Mouse (Mus musculus): Measurements from ENCODE around the gene Hira. TPM values are rescaled to one million over a fixed set of nuclear protein-coding genes. Genes with fewer than 3 reads are reported as not detected.

Gene Hira
- 65.0 and 73.1 TPM in 2 replicates for total RNA-seq (2014; rRNA removed)
- polyA plus RNA-seq (2015; fragmentation: Nextera tagmentation; extraction: Ambion mirVana) = 15.0 and 19.2 TPM in 2 replicates

- DNase-seq (ENCODE audit: low spot score) = peak; percentile 90
- H3K4me1 ChIP-seq (ENCODE audit: insufficient read depth, low read length) = peaks cover 4% of the 10 kb centered on the region; the same call in 1 of the 2 replicates
- H3K9me3 ChIP-seq (ENCODE audit: low read length) = no peaks in the 10 kb centered on the region
- H3K9ac ChIP-seq (replicated peaks; ENCODE audit: low read length, poor library complexity, severe bottlenecking) = peak within 1 kb of the TSS; percentile 81
- peak; percentile 90 for ATAC-seq (ENCODE audit: low FRiP score)
- peak within 1 kb of the TSS; percentile 88 for H3K27ac ChIP-seq (ENCODE audit: low read depth, low read length)
- no peak for TF ChIP-seq CTCF (IDR thresholded peaks at IDR 0.05)
- H3K4me3 ChIP-seq (ENCODE audit: low read depth, low read length) = peak within 1 kb of the TSS; percentile 89
- 1% methylated on average over 83 of the region's 93 CpGs for WGBS
- peak within 1 kb of the TSS; percentile 75 for H3K4me2 ChIP-seq (ENCODE audit: low read depth, low read length, poor library complexity, severe bottlenecking)
- no peaks in the 10 kb centered on the region for H3K27me3 ChIP-seq (ENCODE audit: insufficient read depth, low read length)
- H3K36me3 ChIP-seq (ENCODE audit: insufficient read depth, low read length) = peaks cover 21% of the 10 kb centered on the region
Measured at GRCm38 (mm10) chr16:18876442-18877308, at the start of gene Hira, which contains the start of gene Mrpl40. Hira (plus strand) TSS chr16:18877037. Mrpl40 (minus strand) TSS chr16:18876862.

- H3K4me3 ChIP-seq (ENCODE audit: low read depth, low read length) = no peak overlapping the region
- WGBS = 93% methylated on average over 3 of the region's 3 CpGs
- no peak for DNase-seq (ENCODE audit: low spot score)
- no peak for TF ChIP-seq CTCF (IDR thresholded peaks at IDR 0.05)
- no peak for ATAC-seq (ENCODE audit: low FRiP score)
- H3K36me3 ChIP-seq (ENCODE audit: insufficient read depth, low read length) = peaks cover 59% of the 10 kb centered on the region
- H3K4me2 ChIP-seq (ENCODE audit: low read depth, low read length, poor library complexity, severe bottlenecking) = no peak overlapping the region
- no peaks in the 10 kb centered on the region for H3K9me3 ChIP-seq (ENCODE audit: low read length)
- no peak overlapping the region for H3K27ac ChIP-seq (ENCODE audit: low read depth, low read length)
- no peaks in the 10 kb centered on the region for H3K4me1 ChIP-seq (ENCODE audit: insufficient read depth, low read length)
- no peak overlapping the region for H3K9ac ChIP-seq (replicated peaks; ENCODE audit: low read length, poor library complexity, severe bottlenecking)
- no peaks in the 10 kb centered on the region for H3K27me3 ChIP-seq (ENCODE audit: insufficient read depth, low read length)
Measured at GRCm38 (mm10) chr16:18828630-18829029, 48.2 kb upstream of the Hira start.

GRCm38 (mm10) chr16:18829102-18829501 lies 47.7 kb upstream of the Hira start:
- H3K27me3 ChIP-seq (ENCODE audit: insufficient read depth, low read length) = no peaks in the 10 kb centered on the region
- H3K9me3 ChIP-seq (ENCODE audit: low read length) = no peaks in the 10 kb centered on the region
- no peak overlapping the region for H3K4me2 ChIP-seq (ENCODE audit: low read depth, low read length, poor library complexity, severe bottlenecking)
- no peak overlapping the region for H3K27ac ChIP-seq (ENCODE audit: low read depth, low read length)
- H3K36me3 ChIP-seq (ENCODE audit: insufficient read depth, low read length) = peaks cover 59% of the 10 kb centered on the region
- H3K4me1 ChIP-seq (ENCODE audit: insufficient read depth, low read length) = no peaks in the 10 kb centered on the region
- no peak for DNase-seq (ENCODE audit: low spot score)
- TF ChIP-seq CTCF (IDR thresholded peaks at IDR 0.05) = no peak
- no peak overlapping the region for H3K9ac ChIP-seq (replicated peaks; ENCODE audit: low read length, poor library complexity, severe bottlenecking)
- WGBS = 86% methylated on average over 6 of the region's 6 CpGs
- no peak overlapping the region for H3K4me3 ChIP-seq (ENCODE audit: low read depth, low read length)
- no peak for ATAC-seq (ENCODE audit: low FRiP score)

GRCm38 (mm10) chr16:18833486-18833885 lies 43.4 kb upstream of the Hira start:
- peak; percentile 64 for TF ChIP-seq CTCF (IDR thresholded peaks at IDR 0.05)
- H3K27me3 ChIP-seq (ENCODE audit: insufficient read depth, low read length) = no peaks in the 10 kb centered on the region
- H3K4me3 ChIP-seq (ENCODE audit: low read depth, low read length) = no peak overlapping the region
- DNase-seq (ENCODE audit: low spot score) (no peak), ATAC-seq (ENCODE audit: low FRiP score) (no peak)
- H3K27ac ChIP-seq (ENCODE audit: low read depth, low read length) = no peak overlapping the region
- no peak overlapping the region for H3K9ac ChIP-seq (replicated peaks; ENCODE audit: low read length, poor library complexity, severe bottlenecking)
- no peaks in the 10 kb centered on the region for H3K9me3 ChIP-seq (ENCODE audit: low read length)
- H3K36me3 ChIP-seq (ENCODE audit: insufficient read depth, low read length) = peaks cover 33% of the 10 kb centered on the region
- no peaks in the 10 kb centered on the region for H3K4me1 ChIP-seq (ENCODE audit: insufficient read depth, low read length)
- 76% methylated on average over 2 of the region's 2 CpGs for WGBS
- H3K4me2 ChIP-seq (ENCODE audit: low read depth, low read length, poor library complexity, severe bottlenecking) = no peak overlapping the region

GRCm38 (mm10) chr16:18836073-18836467 lies 40.8 kb upstream of the Hira start:
- WGBS = 28% methylated on average over 3 of the region's 3 CpGs
- Histone ChIP-seq H3K9me3 (ENCODE audit: low read length) (no peaks in the 10 kb centered on the region), H3K27me3 (ENCODE audit: insufficient read depth, low read length) (no peaks in the 10 kb centered on the region), H3K36me3 (ENCODE audit: insufficient read depth, low read length) (peaks cover 21% of the 10 kb centered on the region), H3K4me1 (ENCODE audit: insufficient read depth, low read length) (no peaks in the 10 kb centered on the region), H3K4me2 (ENCODE audit: low read depth, low read length, poor library complexity, severe bottlenecking) (peak overlapping the region; percentile 74), H3K9ac (replicated peaks; ENCODE audit: low read length, poor library complexity, severe bottlenecking) (peak overlapping the region; percentile 91; the same call in 1 of the 2 replicates), H3K4me3 (ENCODE audit: low read depth, low read length) (peak overlapping the region; percentile 90), H3K27ac (ENCODE audit: low read depth, low read length) (no peak overlapping the region)
- ATAC-seq (ENCODE audit: low FRiP score) = 0 out of 2 replicates have a peak, but pooled peaks have one; percentile 44
- DNase-seq (ENCODE audit: low spot score) = no peak
- TF ChIP-seq CTCF (IDR thresholded peaks at IDR 0.05) = no peak

All from midbrain, postnatal 0 days (tissue).